Mouse (Mus musculus): Measurements from ENCODE around the gene Kcnd2.
A peak's percentile ranks its signal among the peaks of the same experiment; 100 is the strongest.

Gene Kcnd2

GRCm38 (mm10) chr6:21424202-21424785 is 209.0 kb downstream of the Kcnd2 start:
- peak; percentile 60 for ATAC-seq (ENCODE audit: low TSS enrichment)

DNA sequence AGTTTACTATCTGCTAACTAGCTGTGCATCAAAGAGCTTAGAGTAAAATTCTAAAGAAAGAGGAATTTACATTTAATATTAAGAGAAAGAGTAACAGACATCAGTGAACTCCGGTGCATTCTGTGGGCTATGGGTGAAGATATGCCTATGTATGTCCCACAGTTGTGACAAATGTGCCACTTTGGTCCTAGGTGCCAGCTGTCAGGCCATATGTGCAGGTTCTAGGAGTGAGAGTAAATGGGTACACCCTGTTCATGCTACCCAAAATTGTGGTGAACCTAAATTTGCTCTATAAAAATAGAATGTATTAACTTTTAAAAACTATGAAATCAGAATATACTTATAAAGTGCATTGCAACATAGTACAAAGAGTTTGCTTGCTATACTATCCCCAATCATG is 215.8 kb downstream of the Kcnd2 start:
- 0 out of 2 replicates have a peak, but pooled peaks have one; percentile 42 for ATAC-seq (ENCODE audit: low TSS enrichment)

DNA sequence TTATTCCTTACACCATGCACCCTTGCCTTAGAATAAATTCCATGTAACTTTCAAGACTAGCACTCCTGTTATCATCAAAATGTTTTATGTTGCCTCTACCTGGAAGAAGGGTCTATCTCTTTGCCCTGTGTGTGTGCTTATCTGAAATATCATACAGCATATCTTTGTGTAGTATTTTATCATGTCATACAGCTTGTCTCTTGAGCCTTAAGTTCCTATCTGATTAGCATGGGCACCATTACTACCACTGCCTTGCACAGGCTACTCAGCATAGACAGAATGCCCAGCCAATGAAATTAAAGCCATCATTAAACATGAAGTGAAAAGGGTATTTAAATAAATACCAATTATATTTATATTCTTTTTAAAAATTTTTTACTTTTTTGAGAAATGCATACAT is 249.4 kb downstream of the Kcnd2 start:
- ATAC-seq (ENCODE audit: low TSS enrichment): no peak

DNA sequence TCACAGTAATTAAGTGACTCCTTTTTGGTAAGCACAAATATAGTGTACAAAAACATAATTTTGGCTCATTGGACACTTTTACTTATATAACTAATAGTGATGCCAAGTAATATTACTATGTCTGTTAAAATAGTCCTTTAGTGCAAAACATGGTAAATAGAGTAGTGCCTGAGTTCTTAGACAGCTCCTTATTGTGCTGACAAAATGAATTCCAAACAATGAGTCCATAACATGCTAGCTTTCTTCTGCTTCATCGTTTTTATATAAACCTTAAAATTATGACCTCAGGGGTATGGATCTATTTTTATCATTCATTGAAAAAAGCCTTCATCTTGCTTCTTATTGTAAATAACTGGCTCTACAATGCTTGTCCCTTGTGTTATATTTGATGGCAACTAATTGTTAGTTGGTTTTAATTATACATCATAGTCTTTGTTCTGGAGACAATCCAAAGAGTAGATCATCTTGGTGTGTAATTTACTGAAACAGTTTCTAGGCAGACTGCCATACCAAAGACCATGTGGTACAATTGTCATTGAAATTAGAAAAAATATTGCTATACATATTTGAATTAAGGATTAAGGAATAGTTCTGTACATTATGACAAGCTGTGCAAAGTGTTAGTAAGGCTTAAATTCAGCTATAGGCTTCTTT is 256.7 kb downstream of the Kcnd2 start:
- ATAC-seq (ENCODE audit: low TSS enrichment): no peak

DNA sequence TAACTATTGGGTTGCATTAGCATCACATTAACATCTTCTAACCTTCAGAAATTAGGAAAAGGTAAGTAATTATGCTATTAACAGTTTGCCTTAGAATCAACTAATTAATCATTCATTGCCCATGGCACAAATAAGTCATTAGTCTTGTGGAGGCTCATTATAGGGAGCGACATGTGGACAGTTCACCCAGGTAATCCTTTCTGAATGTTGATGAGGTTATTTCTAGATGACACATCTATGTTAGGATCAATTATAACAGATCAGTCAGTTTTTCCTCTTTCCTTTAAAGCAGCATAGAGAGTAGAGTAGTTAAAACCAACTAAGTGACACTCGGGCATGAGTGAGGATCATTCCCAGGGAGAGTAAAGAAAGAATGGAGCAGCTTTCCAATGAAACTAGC is 267.4 kb downstream of the Kcnd2 start:
- no peak for ATAC-seq (ENCODE audit: low TSS enrichment)

DNA sequence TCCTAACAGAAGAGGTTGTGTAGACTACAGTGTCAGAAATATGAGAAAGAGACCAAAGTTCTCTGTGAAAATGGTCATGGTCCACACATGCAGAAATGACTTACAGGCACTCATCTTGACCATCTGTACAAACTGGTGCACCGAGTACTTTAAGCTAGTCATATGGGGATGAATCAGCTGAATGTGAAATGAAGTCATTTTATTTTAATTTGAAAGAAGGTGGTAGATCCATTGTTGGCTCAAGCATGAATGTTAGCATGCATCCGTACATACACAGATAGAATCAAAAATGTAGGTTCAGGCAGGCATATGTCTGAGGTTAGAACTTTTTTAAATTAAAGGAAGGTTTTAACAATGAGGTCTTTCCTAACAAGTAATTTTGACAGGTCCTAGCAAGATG is 273.2 kb downstream of the Kcnd2 start:
- peak; percentile 91 for ATAC-seq (ENCODE audit: low TSS enrichment)

DNA sequence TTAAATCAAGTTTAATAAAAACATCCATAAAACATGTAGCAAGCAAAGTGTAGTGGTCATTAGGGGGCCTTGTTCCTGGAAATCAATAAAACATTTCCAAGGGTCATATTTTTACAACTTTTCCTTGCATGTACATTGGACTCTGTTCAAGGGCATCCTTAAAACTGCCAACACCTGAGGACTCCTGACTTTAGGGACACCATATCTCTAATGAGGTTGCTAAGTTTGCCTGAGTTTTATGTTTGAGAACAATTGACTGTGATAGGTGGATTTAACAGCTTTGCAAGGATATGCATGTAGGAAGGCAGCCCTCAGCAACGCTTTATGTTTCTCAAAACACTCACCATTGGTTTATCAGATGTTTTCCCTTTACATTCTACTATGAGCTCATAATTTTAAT is 287.6 kb downstream of the Kcnd2 start:
- ATAC-seq (ENCODE audit: low TSS enrichment): no peak

GRCm38 (mm10) chr6:21510621-21511239 is 295.4 kb downstream of the Kcnd2 start:
- ATAC-seq (ENCODE audit: low TSS enrichment): peak; percentile 64

DNA sequence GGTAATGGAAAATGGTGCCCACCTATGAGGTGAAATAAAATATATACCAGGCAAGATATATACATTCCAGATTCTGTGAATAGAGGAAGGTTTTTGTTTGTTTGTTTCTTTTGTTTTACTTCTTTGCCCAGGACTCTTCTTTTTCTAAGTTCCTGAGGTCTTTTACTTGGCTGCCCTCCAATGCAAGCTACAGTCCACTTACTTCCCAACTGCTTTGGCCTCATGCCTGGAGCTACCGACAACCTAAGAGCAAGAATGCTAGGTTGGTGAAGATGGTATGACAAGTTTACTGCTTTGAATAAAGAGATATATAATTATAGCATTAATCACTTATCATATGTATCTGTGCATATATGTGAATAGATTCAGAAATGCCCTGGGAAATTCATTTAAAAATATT is 305.0 kb downstream of the Kcnd2 start:
- ATAC-seq (ENCODE audit: low TSS enrichment): no peak

GRCm38 (mm10) chr6:21527489-21528074 is 312.3 kb downstream of the Kcnd2 start:
- no peak for ATAC-seq (ENCODE audit: low TSS enrichment)

DNA sequence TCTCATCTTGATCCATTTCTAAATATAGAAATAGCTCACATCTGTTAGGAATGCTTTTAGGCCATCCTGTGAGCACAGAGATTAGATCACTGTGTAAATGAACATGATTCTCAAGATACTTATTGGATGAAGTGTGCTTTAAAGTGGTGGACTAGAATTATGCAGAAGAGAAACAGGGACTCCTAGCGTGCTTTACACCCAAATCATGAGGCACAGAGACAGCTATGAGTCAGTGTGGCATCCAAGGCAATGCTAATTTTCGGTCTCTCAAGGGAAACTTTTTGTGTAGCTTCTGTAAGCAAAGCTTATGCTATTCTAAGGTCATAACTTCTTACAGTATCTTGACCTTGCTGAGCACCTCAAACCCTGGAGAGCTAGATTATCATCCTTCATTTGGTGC is 318.7 kb downstream of the Kcnd2 start:
- ATAC-seq (ENCODE audit: low TSS enrichment): peak; percentile 93

- ATAC-seq (ENCODE audit: low TSS enrichment): peak; percentile 42
These were observed 319.5 kb downstream of the Kcnd2 start for GRCm38 (mm10) chr6:21534820-21535219.

DNA sequence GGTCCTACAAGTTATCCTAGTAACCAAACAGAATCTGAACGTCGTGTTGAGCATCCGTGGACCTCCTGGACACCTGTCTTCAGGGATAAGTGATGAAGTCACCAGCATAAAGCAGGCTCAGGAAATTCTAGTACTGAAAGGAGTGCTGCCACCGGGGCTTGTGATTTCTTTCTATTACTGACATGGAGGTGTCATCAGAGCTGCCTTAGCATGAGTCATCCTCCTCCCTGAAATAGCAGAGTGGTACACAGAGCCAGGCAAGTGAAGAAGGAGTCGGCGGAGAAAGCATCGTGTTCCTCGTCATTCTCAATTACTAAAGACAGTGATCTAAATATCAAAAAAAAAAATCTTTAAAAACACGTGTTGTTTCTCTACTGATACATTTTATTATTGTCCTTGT is 336.2 kb downstream of the Kcnd2 start:
- peak; percentile 98 for ATAC-seq (ENCODE audit: low TSS enrichment)

GRCm38 (mm10) chr6:21570964-21571363 is 355.7 kb downstream of the Kcnd2 start:
- peak; percentile 41; the same call in 1 of the 2 replicates for ATAC-seq (ENCODE audit: low TSS enrichment)

DNA sequence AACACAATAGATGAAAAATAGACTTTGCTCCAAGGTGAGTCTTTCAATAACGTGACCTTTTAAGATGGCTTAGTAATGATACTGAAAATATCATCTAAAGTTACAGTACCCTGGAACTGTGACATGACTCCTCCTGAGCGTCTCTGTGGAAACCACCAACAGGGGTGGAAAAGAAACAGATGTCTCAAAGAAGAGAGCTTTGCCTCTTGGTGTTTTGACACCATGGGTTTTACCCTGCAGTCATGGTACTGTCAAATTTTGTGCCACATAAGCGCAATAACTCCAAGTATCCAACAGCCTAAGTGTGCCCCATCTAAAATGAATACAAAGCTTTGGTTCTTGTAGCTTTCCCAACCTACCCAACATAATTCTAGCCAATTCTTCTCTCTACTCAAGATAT is 374.9 kb downstream of the Kcnd2 start:
- ATAC-seq (ENCODE audit: low TSS enrichment): peak; percentile 58

GRCm38 (mm10) chr6:21597424-21597823 is 382.1 kb downstream of the Kcnd2 start:
- no peak for ATAC-seq (ENCODE audit: low TSS enrichment)

DNA sequence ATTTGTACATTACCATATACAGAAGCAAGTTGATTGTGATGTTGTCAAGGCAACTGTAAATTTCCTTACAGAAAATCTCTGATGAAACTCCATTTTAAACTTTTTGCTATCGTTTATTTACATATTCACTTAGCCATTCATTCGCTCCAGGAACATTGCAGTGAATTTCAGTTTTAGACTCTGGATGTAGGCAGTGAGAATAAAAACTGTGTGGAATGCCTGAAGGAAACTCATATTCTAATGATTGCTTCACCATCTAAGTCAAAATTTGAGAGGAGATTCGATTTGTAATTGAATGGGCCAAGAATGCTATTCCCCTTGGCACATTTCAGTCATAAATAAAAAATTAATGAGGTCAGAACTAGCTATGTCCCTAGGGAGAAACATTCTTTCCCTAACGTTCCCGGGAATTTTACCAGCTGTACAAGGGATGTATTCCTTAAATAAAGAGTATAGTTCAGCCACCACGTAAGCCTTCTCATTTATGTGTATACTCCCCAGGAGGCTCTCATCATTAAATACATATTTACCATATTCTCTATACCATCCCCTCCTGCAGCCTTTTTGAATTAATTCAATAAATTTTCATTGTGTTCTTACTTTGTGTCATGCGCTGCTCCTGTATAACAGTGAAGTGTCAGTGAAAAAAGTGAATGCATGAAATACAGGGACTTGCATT is 394.2 kb downstream of the Kcnd2 start:
- peak; percentile 57; the same call in 1 of the 2 replicates for ATAC-seq (ENCODE audit: low TSS enrichment)

DNA sequence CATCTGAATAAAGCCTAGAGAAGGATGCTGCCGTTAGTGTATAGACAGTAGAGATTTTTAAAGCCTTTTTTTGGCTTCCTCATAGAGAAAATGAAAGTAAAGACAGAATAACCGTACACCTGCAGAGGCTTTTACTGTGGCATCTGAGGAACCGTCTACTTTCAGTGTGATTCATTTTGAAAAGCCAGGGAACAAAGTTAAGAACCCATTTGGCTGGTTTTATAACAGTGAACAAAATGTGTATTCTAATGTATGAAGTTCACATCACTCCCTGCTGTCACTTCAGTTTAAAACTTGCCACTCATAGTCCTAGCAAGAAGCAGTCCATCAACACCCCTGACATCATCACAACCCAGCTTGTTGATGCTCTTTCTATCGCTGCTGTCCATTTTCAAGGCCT is 414.7 kb downstream of the Kcnd2 start:
- peak; percentile 67 for ATAC-seq (ENCODE audit: low TSS enrichment)

GRCm38 (mm10) chr6:21655681-21656080 is 440.4 kb downstream of the Kcnd2 start:
- peak; percentile 66; the same call in 1 of the 2 replicates for ATAC-seq (ENCODE audit: low TSS enrichment)

- ATAC-seq (ENCODE audit: low TSS enrichment): peak; percentile 57
These were observed 448.8 kb downstream of the Kcnd2 start for GRCm38 (mm10) chr6:21664135-21664534.

- ATAC-seq (ENCODE audit: low TSS enrichment): 0 out of 2 replicates have a peak, but pooled peaks have one; percentile 38
These were observed 449.3 kb downstream of the Kcnd2 start for GRCm38 (mm10) chr6:21664638-21665037.

DNA sequence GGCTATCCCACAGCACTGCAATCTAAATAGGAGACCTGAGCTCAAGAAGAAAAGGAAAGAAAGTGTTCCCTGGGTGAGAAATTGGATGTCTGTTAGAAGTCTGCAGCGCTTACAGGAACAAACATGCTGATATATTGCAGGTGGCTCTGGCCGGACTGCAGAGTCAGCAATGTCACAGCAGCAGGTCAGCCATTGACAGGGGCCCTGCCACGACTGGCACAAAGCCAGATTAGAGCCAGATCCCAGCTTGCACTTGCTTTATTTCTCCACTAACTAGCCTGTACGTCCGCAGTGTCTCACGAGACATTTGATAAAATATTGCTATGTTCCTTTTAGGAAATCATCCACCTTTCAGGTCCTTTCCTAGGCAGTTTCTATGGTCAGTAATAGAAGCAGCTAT is 468.9 kb downstream of the Kcnd2 start:
- no peak for ATAC-seq (ENCODE audit: low TSS enrichment)

Measured in frontal cortex, adult (tissue).